ENCODE assay signal across 28 mouse cellular contexts in genomic region chr16:74131370-74131769, GRCm38 (mm10).
"Had no signal": no experiment of that assay in that cellular context is flagged by ENCODE, and none has a peak within 500 bp of the region (broad histone marks: within the 10 kb centered on the region; RNA-seq: fewer than 3 reads in every experiment).

No protein-coding gene starts in this region.

- H3K27ac ChIP-seq: embryonic facial prominence, embryonic 10.5 days; embryonic facial prominence, embryonic 12.5 days; embryonic facial prominence, embryonic 13.5 days; embryonic facial prominence, embryonic 15.5 days; forebrain, embryonic 10.5 days; forebrain, embryonic 12.5 days; forebrain, embryonic 13.5 days; forebrain, embryonic 15.5 days; gastrocnemius, adult 2 months; heart, adult 2 months had no signal

- H3K36me3 ChIP-seq: embryonic facial prominence, embryonic 10.5 days; embryonic facial prominence, embryonic 12.5 days; embryonic facial prominence, embryonic 13.5 days; embryonic facial prominence, embryonic 15.5 days; forebrain, embryonic 10.5 days; forebrain, embryonic 12.5 days; forebrain, embryonic 15.5 days had no signal

- H3K4me3 ChIP-seq: embryonic facial prominence, embryonic 10.5 days; embryonic facial prominence, embryonic 12.5 days; embryonic facial prominence, embryonic 13.5 days; embryonic facial prominence, embryonic 15.5 days; erythroblast, embryonic 14.5 days; forebrain, embryonic 10.5 days; forebrain, embryonic 12.5 days; forebrain, embryonic 13.5 days; forebrain, embryonic 15.5 days; gastrocnemius, adult 2 months; heart, adult 2 months had no signal

- DNase-seq: cerebellum, adult 8-10 months; cerebellum, adult 9-10 months; cerebellum, adult 9-11 months; cerebellum, postnatal 10 days; cerebellum, postnatal 14 days; cerebellum, postnatal 25 days; cerebellum, postnatal 36 days; embryo, embryonic 11 days; forebrain, postnatal 0 days; gastrocnemius, adult 2 months; gastrocnemius, postnatal 10 days; gastrocnemius, postnatal 14 days; gastrocnemius, postnatal 25 days; gastrocnemius, postnatal 36 days; heart, adult 11 months; heart, adult 18-20 months; heart, adult 2 months had no signal

- ATAC-seq: forebrain, embryonic 13.5 days; forebrain, embryonic 14.5 days; forebrain, embryonic 15.5 days; forebrain, embryonic 16.5 days; forebrain, postnatal 0 days had no signal

- H3K9me3 ChIP-seq: embryonic facial prominence, embryonic 10.5 days; embryonic facial prominence, embryonic 12.5 days; embryonic facial prominence, embryonic 13.5 days; embryonic facial prominence, embryonic 15.5 days; forebrain, embryonic 10.5 days; forebrain, embryonic 12.5 days; forebrain, embryonic 13.5 days; forebrain, embryonic 15.5 days had no signal

- H3K9ac ChIP-seq: embryonic facial prominence, embryonic 12.5 days; embryonic facial prominence, embryonic 13.5 days; embryonic facial prominence, embryonic 15.5 days; forebrain, embryonic 12.5 days; forebrain, embryonic 13.5 days; forebrain, embryonic 15.5 days; forebrain, postnatal 0 days had no signal

- H3K27me3 ChIP-seq: embryonic facial prominence, embryonic 12.5 days; embryonic facial prominence, embryonic 13.5 days; embryonic facial prominence, embryonic 15.5 days; forebrain, embryonic 12.5 days; forebrain, embryonic 13.5 days; forebrain, embryonic 15.5 days had no signal

- H3K4me2 ChIP-seq: embryonic facial prominence, embryonic 12.5 days; embryonic facial prominence, embryonic 13.5 days; embryonic facial prominence, embryonic 15.5 days; forebrain, embryonic 12.5 days; forebrain, embryonic 13.5 days; forebrain, embryonic 15.5 days had no signal
